Mouse (Mus musculus) E14TG2a.4 (cell line): ENCODE results near the gene Rcl1.

Experiments used
- H3K27me3 ChIP-seq: 2 replicates; pipeline ENCODE4 v1.6.1; 2014; ENCODE audit warnings: low read length, control low read depth; ENCODE audit not compliant: insufficient read depth
- H3K36me3 ChIP-seq: 2 replicates; pipeline ENCODE4 v1.6.1; 2014; ENCODE audit warnings: low read length, control low read depth; ENCODE audit not compliant: insufficient read depth
- H3K4me1 ChIP-seq: replicated peaks from 2 replicates; pipeline ENCODE4 v1.6.1; 2014; ENCODE audit warnings: low read depth, low read length, control low read depth
- H3K4me3 ChIP-seq: replicated peaks from 2 replicates; pipeline ENCODE4 v1.5.1; 2014; ENCODE audit warnings: mild to moderate bottlenecking, low read length
- H3K9me3 ChIP-seq: 2 replicates; pipeline ENCODE4 v1.6.1; 2014; ENCODE audit warnings: low read length, control low read depth
- CTCF ChIP-seq: conservative IDR thresholded peaks from 2 replicates; pipeline ENCODE4 v1.5.1; 2014; ENCODE audit warnings: low read length
- NANOG ChIP-seq: IDR thresholded peaks from 2 replicates; pipeline ENCODE4 v1.6.1; 2014; ENCODE audit warnings: borderline replicate concordance, low read length, mixed read lengths
- POU5F1 ChIP-seq: IDR thresholded peaks from 2 replicates; pipeline ENCODE4 v1.6.1; 2014; ENCODE audit warnings: low read length, borderline replicate concordance

Rcl1 gene

DNA sequence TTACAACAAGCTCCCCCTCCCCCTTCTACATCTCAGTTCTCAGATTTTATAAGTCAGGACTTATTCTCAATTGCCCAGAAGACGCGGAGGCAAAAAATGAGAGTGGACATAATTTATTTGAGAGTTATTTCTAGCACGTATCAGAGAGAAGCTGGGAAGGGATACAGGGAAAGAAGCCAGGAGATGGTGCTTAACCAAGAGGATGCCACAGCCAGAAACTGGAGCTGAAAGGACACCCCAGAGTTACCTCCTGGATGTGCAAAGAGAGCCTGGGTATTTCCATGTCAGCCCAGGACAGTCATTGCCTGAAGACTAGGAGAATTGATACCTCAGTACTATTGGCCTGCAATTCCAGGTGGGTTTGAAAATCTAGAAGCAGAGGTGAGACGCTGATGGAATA lies 1.6 kb upstream of the Rcl1 start:
- Histone ChIP-seq H3K27me3 (peaks cover 4% of the 10 kb centered on the region; the same call in 1 of the 2 replicates), H3K36me3 (peaks cover 9% of the 10 kb centered on the region), H3K4me3 (no peak overlapping the region), H3K4me1 (peaks cover 32% of the 10 kb centered on the region), H3K9me3 (no peaks in the 10 kb centered on the region)
- TF ChIP-seq NANOG (no peak), POU5F1 (no peak), CTCF (no peak)

DNA sequence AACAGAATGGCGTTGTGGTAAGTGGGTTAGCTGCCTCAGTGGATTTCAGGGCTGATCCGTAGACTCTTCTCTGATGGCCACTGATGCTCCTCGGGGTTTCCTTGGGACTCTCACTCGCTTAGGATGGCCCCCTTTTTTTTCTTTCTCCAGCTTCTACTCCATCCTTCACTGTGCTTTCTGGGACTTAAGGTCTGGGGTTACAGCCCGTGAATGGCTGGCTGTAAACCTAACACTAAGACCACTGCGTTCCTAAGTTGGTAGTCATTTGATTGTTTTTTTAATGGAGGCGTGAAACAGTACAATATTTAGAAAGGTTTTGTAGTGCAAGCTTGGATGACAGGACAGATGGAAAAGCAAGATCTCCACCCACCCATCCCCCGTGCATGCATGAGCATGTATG lies 914 bp upstream of the Rcl1 start:
- Histone ChIP-seq H3K4me1 (peaks cover 39% of the 10 kb centered on the region), H3K36me3 (peaks cover 9% of the 10 kb centered on the region), H3K27me3 (peaks cover 4% of the 10 kb centered on the region; the same call in 1 of the 2 replicates), H3K4me3 (peak overlapping the region; percentile 99), H3K9me3 (no peaks in the 10 kb centered on the region)
- no peak for TF ChIP-seq CTCF
- no peak for TF ChIP-seq NANOG
- TF ChIP-seq POU5F1 = no peak

DNA sequence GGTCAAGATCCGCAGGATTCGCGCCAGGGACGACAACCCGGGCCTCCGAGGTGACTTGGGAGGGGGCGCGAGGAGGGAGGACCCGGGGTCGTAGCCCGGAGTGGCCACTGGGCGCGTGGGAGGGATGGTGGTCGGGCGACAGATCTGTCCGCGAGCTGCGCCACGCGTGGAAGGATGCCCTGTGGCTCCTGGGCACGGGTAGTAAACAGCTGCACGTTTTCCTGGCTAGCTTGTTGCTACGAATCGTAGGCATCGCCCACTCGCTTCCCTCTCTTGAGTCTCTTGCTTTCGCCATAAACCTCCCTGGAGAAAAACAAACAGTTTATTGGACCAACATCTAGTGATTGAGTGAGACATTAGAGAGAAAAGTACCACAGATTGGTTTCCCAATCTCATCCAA lies 416 bp downstream of the Rcl1 start:
- Histone ChIP-seq H3K36me3 (peaks cover 22% of the 10 kb centered on the region), H3K4me3 (peak overlapping the region; percentile 99), H3K27me3 (peaks cover 4% of the 10 kb centered on the region; the same call in 1 of the 2 replicates), H3K9me3 (no peaks in the 10 kb centered on the region), H3K4me1 (peaks cover 52% of the 10 kb centered on the region)
- TF ChIP-seq NANOG = no peak
- TF ChIP-seq CTCF = no peak
- TF ChIP-seq POU5F1 = no peak

DNA sequence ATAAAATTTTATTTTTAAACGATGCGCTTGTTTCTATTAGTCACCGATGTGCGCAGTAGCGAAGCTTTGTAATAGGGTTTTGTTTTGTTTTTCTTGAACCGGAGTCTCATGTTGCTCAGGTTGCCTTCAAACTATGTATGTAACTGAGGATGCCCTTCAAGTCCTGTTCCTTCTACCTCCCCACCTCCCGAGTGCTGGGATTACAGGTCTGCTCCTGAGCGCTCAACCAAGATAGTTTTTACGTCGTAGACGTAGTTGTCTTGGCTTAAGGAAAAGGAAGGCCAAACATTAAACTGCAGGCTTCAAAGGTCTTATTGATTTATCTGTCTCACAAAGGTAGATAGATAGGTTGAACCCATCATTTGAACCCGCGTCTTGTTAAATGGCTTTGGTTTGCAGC lies 923 bp downstream of the Rcl1 start:
- Histone ChIP-seq H3K9me3 (no peaks in the 10 kb centered on the region), H3K36me3 (peaks cover 26% of the 10 kb centered on the region), H3K4me1 (peaks cover 57% of the 10 kb centered on the region), H3K27me3 (peaks cover 4% of the 10 kb centered on the region; the same call in 1 of the 2 replicates), H3K4me3 (peak overlapping the region; percentile 99)
- TF ChIP-seq NANOG (no peak), CTCF (no peak), POU5F1 (no peak)

DNA sequence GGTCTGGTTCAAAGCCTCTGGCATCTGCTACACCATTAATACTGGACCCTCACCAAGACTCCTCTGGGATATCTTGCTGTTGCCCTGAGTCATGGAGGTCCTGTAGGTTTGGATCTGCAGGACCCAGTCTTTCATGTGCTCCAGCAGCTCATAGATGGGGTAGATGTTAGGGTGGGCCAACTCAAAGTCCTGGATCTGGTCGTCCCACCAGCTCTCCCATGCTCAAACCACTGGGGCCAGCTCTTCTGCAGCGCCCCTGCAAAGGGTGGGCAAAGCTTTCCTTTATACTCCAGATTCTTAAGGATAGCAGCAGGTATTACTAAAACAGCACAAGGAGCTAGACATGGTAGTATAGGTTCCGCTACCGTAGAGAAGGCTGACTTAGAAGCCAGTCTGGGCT lies 4.6 kb downstream of the Rcl1 start:
- Histone ChIP-seq H3K4me3 (no peak overlapping the region), H3K36me3 (peaks cover 26% of the 10 kb centered on the region), H3K9me3 (no peaks in the 10 kb centered on the region), H3K27me3 (no peaks in the 10 kb centered on the region), H3K4me1 (peaks cover 69% of the 10 kb centered on the region)
- TF ChIP-seq NANOG (no peak), CTCF (no peak), POU5F1 (no peak)

DNA sequence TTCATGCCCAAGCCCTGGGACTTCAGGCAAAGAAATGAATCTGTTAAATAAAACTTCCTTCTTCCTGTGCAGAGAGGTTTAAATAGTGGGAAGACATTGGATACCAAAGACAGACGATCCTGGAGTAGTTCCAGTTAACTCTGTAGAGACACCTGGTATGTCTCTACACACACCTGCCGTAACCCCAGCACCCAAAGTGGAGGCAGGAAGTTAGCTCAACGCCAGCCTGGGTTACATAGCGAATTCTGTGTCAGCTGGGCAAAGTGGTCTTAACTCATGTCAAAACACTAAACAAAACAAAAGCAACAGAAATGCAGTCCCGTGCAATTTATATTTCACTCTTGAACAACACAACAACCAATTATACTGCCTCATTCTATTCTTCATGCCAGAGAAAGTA lies 5.1 kb downstream of the Rcl1 start:
- Histone ChIP-seq H3K9me3 (no peaks in the 10 kb centered on the region), H3K36me3 (peaks cover 26% of the 10 kb centered on the region), H3K27me3 (no peaks in the 10 kb centered on the region), H3K4me1 (peaks cover 71% of the 10 kb centered on the region), H3K4me3 (no peak overlapping the region)
- no peak for TF ChIP-seq POU5F1
- no peak for TF ChIP-seq NANOG
- no peak for TF ChIP-seq CTCF

DNA sequence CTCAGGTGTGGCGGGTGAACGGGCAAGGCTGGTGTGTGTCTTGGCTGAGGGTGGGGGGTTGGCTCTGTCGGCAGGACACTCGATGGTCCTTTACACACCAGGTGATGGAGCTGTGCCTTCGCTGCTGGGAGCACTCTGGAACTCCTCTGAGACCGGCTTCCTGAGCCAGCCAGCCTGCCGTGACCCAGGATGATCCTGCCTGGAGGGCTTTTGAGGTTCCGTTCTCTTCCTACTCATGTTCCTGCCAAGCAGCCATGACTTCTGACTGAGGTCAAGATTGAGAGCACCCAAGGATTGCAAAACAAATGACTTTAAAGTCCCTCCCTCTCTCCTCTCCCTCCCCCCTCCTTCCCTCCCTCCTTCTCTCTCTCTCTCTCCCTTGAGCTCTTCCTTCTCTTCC lies 11.5 kb downstream of the Rcl1 start:
- no peak for TF ChIP-seq POU5F1
- no peak for TF ChIP-seq NANOG
- no peak for TF ChIP-seq CTCF
- no peaks in the 10 kb centered on the region for H3K27me3 ChIP-seq
- H3K9me3 ChIP-seq = no peaks in the 10 kb centered on the region
- H3K36me3 ChIP-seq = peaks cover 45% of the 10 kb centered on the region
- peak overlapping the region; percentile 29; the same call in 1 of the 2 replicates for H3K4me3 ChIP-seq
- peaks cover 45% of the 10 kb centered on the region for H3K4me1 ChIP-seq

DNA sequence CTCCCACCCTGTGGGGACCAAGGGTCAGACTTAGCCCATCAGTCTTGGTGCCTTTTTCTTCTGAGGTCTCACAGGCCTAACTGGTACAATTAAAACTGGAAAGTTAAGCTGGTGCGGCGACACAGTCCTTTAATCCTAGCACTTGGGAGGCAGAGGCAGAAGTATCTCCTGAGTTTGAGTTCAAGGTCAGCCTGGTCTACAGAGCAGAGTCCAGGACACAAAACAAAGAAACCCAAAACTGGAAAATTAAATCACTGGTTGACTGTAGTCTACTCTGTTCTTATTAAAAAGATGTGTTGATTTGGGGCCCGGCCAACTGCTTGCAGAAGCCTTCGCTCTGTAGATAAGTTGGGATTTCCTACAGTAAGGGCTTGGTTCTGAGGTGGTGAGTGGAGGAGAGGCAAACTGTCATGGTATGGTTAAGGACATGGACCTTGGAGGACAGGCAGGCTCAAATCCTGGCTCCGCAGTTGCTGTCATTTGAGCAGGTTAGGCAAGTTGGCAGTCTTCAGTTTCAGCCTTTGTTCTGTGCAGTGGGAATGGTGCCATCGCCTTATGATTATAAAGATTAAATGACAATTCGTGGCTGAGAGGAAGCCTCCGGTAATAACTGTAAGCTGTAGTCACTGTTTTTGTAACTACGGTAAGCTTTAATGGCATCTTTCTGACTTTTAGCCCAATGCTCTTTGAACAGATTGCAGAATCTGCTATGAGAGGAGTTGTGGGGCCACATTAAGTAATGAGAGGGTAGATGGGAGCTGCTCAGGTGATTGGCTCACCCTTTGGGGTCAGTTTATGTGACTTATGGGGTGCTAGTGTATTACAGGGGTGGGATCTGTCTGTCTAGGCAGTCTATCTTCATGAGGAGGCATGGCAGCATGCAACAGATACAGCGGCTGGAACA lies 12.8 kb downstream of the Rcl1 start:
- TF ChIP-seq NANOG = no peak
- TF ChIP-seq CTCF = no peak
- TF ChIP-seq POU5F1 = no peak
- Histone ChIP-seq H3K27me3 (no peaks in the 10 kb centered on the region), H3K36me3 (peaks cover 59% of the 10 kb centered on the region), H3K9me3 (no peaks in the 10 kb centered on the region), H3K4me3 (no peak overlapping the region), H3K4me1 (peaks cover 32% of the 10 kb centered on the region)

DNA sequence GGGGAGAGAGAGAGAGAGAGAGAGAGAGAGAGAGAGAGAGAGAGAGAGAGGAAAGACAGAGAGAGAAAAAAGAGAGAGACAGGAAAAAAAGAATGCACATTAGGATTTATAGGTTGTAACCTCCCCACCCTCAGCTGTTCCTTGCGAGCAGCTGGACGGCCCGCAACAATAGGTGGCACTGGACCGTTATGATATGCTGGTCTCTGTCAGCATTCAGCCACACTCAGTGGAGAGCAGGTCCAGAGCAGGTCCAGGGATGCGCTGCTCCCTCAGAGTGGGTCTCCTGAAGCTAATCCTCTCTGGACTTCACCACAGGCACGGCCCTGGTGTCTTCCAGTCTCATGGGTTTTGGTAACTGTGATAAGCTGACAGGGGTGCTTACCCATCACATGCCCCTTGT lies 15.6 kb downstream of the Rcl1 start:
- Histone ChIP-seq H3K36me3 (peaks cover 87% of the 10 kb centered on the region), H3K4me1 (peaks cover 38% of the 10 kb centered on the region), H3K27me3 (no peaks in the 10 kb centered on the region), H3K4me3 (no peak overlapping the region), H3K9me3 (no peaks in the 10 kb centered on the region)
- TF ChIP-seq CTCF (no peak), NANOG (no peak), POU5F1 (no peak)
